Mouse (Mus musculus) small intestine, adult 2 months (tissue): ENCODE results near the gene Antxr1. TPM values are rescaled to one million over a fixed set of nuclear protein-coding genes. Genes with fewer than 3 reads are reported as not detected.

Source experiments
- H3K27ac ChIP-seq: fragments of 200-500 bp; 2 replicates; pipeline ENCODE4 v1.5.1; 2012; ENCODE audit warnings: low read depth, low read length, control low read depth, inconsistent platforms; ENCODE audit not compliant: insufficient read depth
- H3K27me3 ChIP-seq: fragments of 200-500 bp; 2 replicates; pipeline ENCODE4 v1.6.1; 2012; ENCODE audit warnings: mild to moderate bottlenecking, moderate library complexity, low read length, inconsistent platforms; ENCODE audit not compliant: control insufficient read depth, insufficient read depth
- H3K36me3 ChIP-seq: fragments of 200-500 bp; 2 replicates; pipeline ENCODE4 v1.6.1; 2012; ENCODE audit warnings: mild to moderate bottlenecking, low read length, control low read depth, inconsistent platforms; ENCODE audit not compliant: control insufficient read depth, insufficient read depth
- H3K4me1 ChIP-seq: fragments of 200-500 bp; 2 replicates; pipeline ENCODE4 v1.6.1; 2012; ENCODE audit warnings: low read length, inconsistent platforms, mixed read lengths; ENCODE audit not compliant: control insufficient read depth, insufficient read depth, insufficient read length
- H3K4me3 ChIP-seq: fragments of 200-500 bp; 2 replicates; pipeline ENCODE4 v1.5.1; 2012; ENCODE audit warnings: low read depth, mild to moderate bottlenecking, control low read depth, inconsistent platforms, low read length, moderate library complexity
- CTCF ChIP-seq: fragments of 200-500 bp; IDR thresholded peaks from 2 replicates; pipeline ENCODE4 v1.5.1; 2012; ENCODE audit warnings: low read depth, mild to moderate bottlenecking, control low read depth, inconsistent platforms, low read length, moderate library complexity, mixed read lengths; ENCODE audit not compliant: insufficient replicate concordance, insufficient read length; ENCODE audit errors: extremely low read depth
- POLR2A ChIP-seq: fragments of 200-500 bp; IDR thresholded peaks from 2 replicates; pipeline ENCODE4 v1.6.1; 2012; ENCODE audit warnings: low read depth, mild to moderate bottlenecking, control low read depth, inconsistent platforms, low read length, moderate library complexity
- WGBS: fragments of 180-500 bp; shearing (Covaris S2); methylation state at CpG from one replicate; pipeline ENCODE4 v1.1.7; 2018; 5-methylcytosine and 5-hydroxymethylcytosine counted together
- polyA plus RNA-seq: library from polyadenylated mRNA; depleted of rRNA; stranded (reverse); fragments of >200 nt; gene quantifications from 2 replicates; pipeline ENCODE4 v1.2.3, GENCODE M21; 2012

Antxr1 gene
- polyA plus RNA-seq, 1 experiment = 3.9 TPM

- 80% methylated on average over 1 of the region's 1 CpGs for WGBS
- Histone ChIP-seq H3K27me3 (no peaks in the 10 kb centered on the region), H3K27ac (no peak overlapping the region), H3K4me3 (no peak overlapping the region), H3K4me1 (no peaks in the 10 kb centered on the region), H3K36me3 (no peaks in the 10 kb centered on the region)
- no peak for TF ChIP-seq POLR2A
- no peak for TF ChIP-seq CTCF
Observed at GRCm38 (mm10) chr6:87225286-87225685, 110.3 kb downstream of the Antxr1 start.

GRCm38 (mm10) chr6:87222854-87223631 is 112.6 kb downstream of the Antxr1 start:
- no peak overlapping the region for H3K27ac ChIP-seq
- H3K4me1 ChIP-seq = no peaks in the 10 kb centered on the region
- no peak for TF ChIP-seq CTCF
- no peak for TF ChIP-seq POLR2A
- no peaks in the 10 kb centered on the region for H3K36me3 ChIP-seq
- 42% methylated on average over 10 of the region's 10 CpGs for WGBS
- H3K4me3 ChIP-seq = no peak overlapping the region
- H3K27me3 ChIP-seq = no peaks in the 10 kb centered on the region

GRCm38 (mm10) chr6:87219061-87219992 is 116.3 kb downstream of the Antxr1 start:
- Histone ChIP-seq H3K27me3 (no peaks in the 10 kb centered on the region), H3K27ac (no peak overlapping the region), H3K4me1 (no peaks in the 10 kb centered on the region), H3K36me3 (no peaks in the 10 kb centered on the region), H3K4me3 (no peak overlapping the region)
- TF ChIP-seq CTCF (no peak), POLR2A (no peak)
- 61% methylated on average over 13 of the region's 13 CpGs for WGBS

GRCm38 (mm10) chr6:87216114-87216591 is 119.5 kb downstream of the Antxr1 start:
- no peak overlapping the region for H3K4me3 ChIP-seq
- no peaks in the 10 kb centered on the region for H3K36me3 ChIP-seq
- H3K27me3 ChIP-seq = no peaks in the 10 kb centered on the region
- 58% methylated on average over 2 of the region's 2 CpGs for WGBS
- no peak overlapping the region for H3K27ac ChIP-seq
- no peaks in the 10 kb centered on the region for H3K4me1 ChIP-seq
- TF ChIP-seq CTCF = no peak
- no peak for TF ChIP-seq POLR2A

- WGBS = 79% methylated on average over 7 of the region's 7 CpGs
- TF ChIP-seq CTCF = no peak
- no peak for TF ChIP-seq POLR2A
- Histone ChIP-seq H3K27me3 (no peaks in the 10 kb centered on the region), H3K4me1 (no peaks in the 10 kb centered on the region), H3K27ac (no peak overlapping the region), H3K4me3 (no peak overlapping the region), H3K36me3 (no peaks in the 10 kb centered on the region)
Observed at GRCm38 (mm10) chr6:87213262-87213661, 122.4 kb downstream of the Antxr1 start.

GRCm38 (mm10) chr6:87211551-87211950 is 124.1 kb downstream of the Antxr1 start:
- 84% methylated on average over 3 of the region's 3 CpGs for WGBS
- Histone ChIP-seq H3K4me1 (no peaks in the 10 kb centered on the region), H3K4me3 (no peak overlapping the region), H3K27me3 (no peaks in the 10 kb centered on the region), H3K36me3 (no peaks in the 10 kb centered on the region), H3K27ac (no peak overlapping the region)
- no peak for TF ChIP-seq CTCF
- no peak for TF ChIP-seq POLR2A

- TF ChIP-seq POLR2A = no peak
- TF ChIP-seq CTCF = no peak
- Histone ChIP-seq H3K27me3 (no peaks in the 10 kb centered on the region), H3K27ac (peak overlapping the region; percentile 31; the same call in 1 of the 2 replicates), H3K4me1 (no peaks in the 10 kb centered on the region), H3K36me3 (no peaks in the 10 kb centered on the region), H3K4me3 (no peak overlapping the region)
- WGBS = 50% methylated on average over 13 of the region's 13 CpGs
Observed at GRCm38 (mm10) chr6:87207373-87207982, 128.1 kb downstream of the Antxr1 start.
